Mouse (Mus musculus): ENCODE measurements around the gene C330021F23Rik. TPM values are rescaled to one million over a fixed set of nuclear protein-coding genes. Genes with fewer than 3 reads are reported as not detected.

Gene C330021F23Rik
- polyA plus RNA-seq, 1 experiment: 0.05 TPM

GRCm38 (mm10) chr8:3621199-3621970 is 53.6 kb downstream of the C330021F23Rik start, which contains the start of the genes Xab2 and Pet100:
Xab2 (minus strand) TSS chr8:3621316.
Pet100 (plus strand) TSS chr8:3621548.
- no peaks in the 10 kb centered on the region for H3K27me3 ChIP-seq (ENCODE audit: control insufficient read depth, insufficient read depth, insufficient read length)
- peak; percentile 51 for TF ChIP-seq POLR2AphosphoS2 (IDR thresholded peaks at IDR 0.05; ENCODE audit: insufficient read length, low read depth)
- peak; percentile 84 for TF ChIP-seq SRF (IDR thresholded peaks at IDR 0.05; ENCODE audit: control insufficient read depth, insufficient read length, low read depth)
- no peak for TF ChIP-seq USF1 (IDR thresholded peaks at IDR 0.05; ENCODE audit: low read depth)
- TF ChIP-seq E2F4 (IDR thresholded peaks at IDR 0.05; ENCODE audit: insufficient read depth): peak; percentile 4
- peak; percentile 68 for TF ChIP-seq POLR2A (IDR thresholded peaks at IDR 0.05; ENCODE audit: insufficient read length, low read depth)
- H3K4me2 ChIP-seq (ENCODE audit: low read depth): peak within 1 kb of the TSS; percentile 93
- peak within 1 kb of the TSS; percentile 91 for H3K4me3 ChIP-seq
- H3K79me2 ChIP-seq (ENCODE audit: control insufficient read depth, insufficient read depth): peaks cover 27% of the 10 kb centered on the region
- H3ac ChIP-seq (ENCODE audit: control insufficient read depth, insufficient read length): peak within 1 kb of the TSS; percentile 11
- no peaks in the 10 kb centered on the region for H3K36me3 ChIP-seq (ENCODE audit: control insufficient read depth, insufficient read depth)

DNA sequence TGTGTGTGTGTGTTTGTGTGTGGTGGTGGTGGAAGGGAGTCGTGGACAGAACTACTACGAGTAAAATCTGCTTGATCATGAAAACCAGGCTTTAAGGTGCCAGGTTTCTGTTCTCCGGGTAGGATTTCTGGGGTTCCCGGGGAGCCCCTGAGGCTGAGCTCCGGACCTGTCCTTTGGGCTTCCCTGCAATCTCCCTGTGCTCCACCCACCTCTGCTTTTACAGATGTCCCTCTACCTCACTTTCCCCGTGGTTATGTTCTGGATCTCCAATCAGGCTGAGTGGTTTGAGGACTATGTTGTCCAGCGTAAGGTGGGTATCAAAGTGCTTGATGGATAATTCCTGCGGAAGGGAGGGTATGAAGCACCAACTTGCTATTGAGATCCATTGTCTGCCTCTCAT is 54.3 kb downstream of the C330021F23Rik start:
- Histone ChIP-seq H3K4me3 (peak overlapping the region; percentile 91), H3K79me2 (ENCODE audit: control insufficient read depth, insufficient read depth) (peaks cover 27% of the 10 kb centered on the region), H3K36me3 (ENCODE audit: control insufficient read depth, insufficient read depth) (no peaks in the 10 kb centered on the region), H3K27me3 (ENCODE audit: control insufficient read depth, insufficient read depth, insufficient read length) (no peaks in the 10 kb centered on the region), H3K4me2 (ENCODE audit: low read depth) (peak overlapping the region; percentile 89), H3ac (ENCODE audit: control insufficient read depth, insufficient read length) (no peak overlapping the region)
- TF ChIP-seq POLR2AphosphoS2 (IDR thresholded peaks at IDR 0.05; ENCODE audit: insufficient read length, low read depth) (no peak), MYOD1 (IDR thresholded peaks at IDR 0.05; ENCODE audit: control insufficient read depth in 1 of 3, insufficient read length in 2 of 3, low read depth in 2 of 3) (no peak), E2F4 (IDR thresholded peaks at IDR 0.05; ENCODE audit: insufficient read depth) (no peak), POLR2A (IDR thresholded peaks at IDR 0.05; ENCODE audit: insufficient read length, low read depth) (no peak), TCF12 (IDR thresholded peaks at IDR 0.05; ENCODE audit: insufficient read depth, poor library complexity, severe bottlenecking) (no peak), TCF3 (IDR thresholded peaks at IDR 0.05; ENCODE audit: insufficient read length, low read depth) (no peak), CEBPB (IDR thresholded peaks at IDR 0.05; ENCODE audit: insufficient read depth, poor library complexity, severe bottlenecking) (no peak), MAX (IDR thresholded peaks at IDR 0.05; ENCODE audit: low read depth) (no peak), MYOG (IDR thresholded peaks at IDR 0.05; ENCODE audit: control insufficient read depth in 1 of 3, insufficient read depth in 1 of 3, insufficient read length in 2 of 3, low read depth in 2 of 3) (no peak), SRF (IDR thresholded peaks at IDR 0.05; ENCODE audit: control insufficient read depth, insufficient read length, low read depth) (no peak), USF1 (IDR thresholded peaks at IDR 0.05; ENCODE audit: low read depth) (no peak), REST (IDR thresholded peaks at IDR 0.05; ENCODE audit: insufficient read depth, insufficient read length) (no peak)

DNA sequence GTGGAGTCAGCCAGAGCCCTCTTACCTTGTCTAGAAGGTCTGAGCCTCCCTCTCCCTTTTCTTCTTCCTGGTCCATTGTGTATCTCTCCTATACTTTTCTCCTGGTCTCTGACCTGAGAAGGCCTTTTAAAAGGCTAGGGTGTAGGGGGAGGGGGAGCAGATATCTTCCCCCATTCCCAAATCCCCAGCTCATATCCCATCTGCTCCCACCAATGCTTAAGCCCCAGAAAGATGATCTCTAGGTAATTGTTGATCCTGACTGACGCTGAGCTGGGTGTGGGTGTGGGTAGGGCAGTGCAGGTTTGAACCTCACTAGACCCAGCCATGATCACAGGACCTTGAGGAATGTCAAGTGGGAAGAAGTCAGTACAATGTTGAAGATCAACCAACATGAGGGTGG is 57.7 kb downstream of the C330021F23Rik start, which contains the start of gene Pcp2:
Gene Pcp2, minus strand, starts transcription at position 101 of the 400 bp plus-strand sequence.
- no peak for TF ChIP-seq POLR2AphosphoS2 (IDR thresholded peaks at IDR 0.05; ENCODE audit: insufficient read length, low read depth)
- Histone ChIP-seq H3K36me3 (ENCODE audit: control insufficient read depth, insufficient read depth) (no peaks in the 10 kb centered on the region), H3K4me3 (no peak within 1 kb of the TSS)

DNA sequence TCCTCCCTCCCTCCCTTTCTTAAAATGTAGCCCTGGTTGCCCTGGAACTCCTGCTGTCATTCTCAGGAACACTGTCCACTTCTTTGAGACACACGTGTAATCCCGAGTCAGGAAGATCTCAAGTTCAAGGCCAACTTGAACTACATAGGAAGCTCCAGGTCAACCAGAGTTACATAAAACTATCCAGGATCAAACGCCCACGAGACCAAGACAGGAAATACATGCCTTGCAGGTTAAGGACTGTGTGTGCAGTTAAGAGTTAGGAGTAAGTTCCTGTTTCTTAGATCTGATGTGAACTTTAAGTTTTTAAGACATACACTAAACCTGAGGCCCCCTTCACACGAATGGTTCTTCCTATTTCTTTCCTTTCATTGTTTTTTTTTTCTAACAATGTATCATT is 59.2 kb downstream of the C330021F23Rik start:
- Histone ChIP-seq H3K4me2 (ENCODE audit: low read depth) (no peak overlapping the region), H3ac (ENCODE audit: control insufficient read depth, insufficient read length) (no peak overlapping the region), H3K4me3 (no peak overlapping the region), H3K79me2 (ENCODE audit: control insufficient read depth, insufficient read depth) (no peaks in the 10 kb centered on the region), H3K27me3 (ENCODE audit: control insufficient read depth, insufficient read depth, insufficient read length) (no peaks in the 10 kb centered on the region), H3K36me3 (ENCODE audit: control insufficient read depth, insufficient read depth) (no peaks in the 10 kb centered on the region)
- TF ChIP-seq POLR2AphosphoS2 (IDR thresholded peaks at IDR 0.05; ENCODE audit: insufficient read length, low read depth): no peak
- no peak for TF ChIP-seq MAX (IDR thresholded peaks at IDR 0.05; ENCODE audit: low read depth)
- TF ChIP-seq MYOD1 (IDR thresholded peaks at IDR 0.05; ENCODE audit: control insufficient read depth in 1 of 3, insufficient read length in 2 of 3, low read depth in 2 of 3): no peak
- no peak for TF ChIP-seq USF1 (IDR thresholded peaks at IDR 0.05; ENCODE audit: low read depth)
- TF ChIP-seq TCF12 (IDR thresholded peaks at IDR 0.05; ENCODE audit: insufficient read depth, poor library complexity, severe bottlenecking): no peak
- no peak for TF ChIP-seq REST (IDR thresholded peaks at IDR 0.05; ENCODE audit: insufficient read depth, insufficient read length)
- TF ChIP-seq POLR2A (IDR thresholded peaks at IDR 0.05; ENCODE audit: insufficient read length, low read depth): no peak
- TF ChIP-seq SRF (IDR thresholded peaks at IDR 0.05; ENCODE audit: control insufficient read depth, insufficient read length, low read depth): no peak
- TF ChIP-seq MYOG (IDR thresholded peaks at IDR 0.05; ENCODE audit: control insufficient read depth in 1 of 3, insufficient read depth in 1 of 3, insufficient read length in 2 of 3, low read depth in 2 of 3): no peak
- no peak for TF ChIP-seq E2F4 (IDR thresholded peaks at IDR 0.05; ENCODE audit: insufficient read depth)
- no peak for TF ChIP-seq CEBPB (IDR thresholded peaks at IDR 0.05; ENCODE audit: insufficient read depth, poor library complexity, severe bottlenecking)
- no peak for TF ChIP-seq TCF3 (IDR thresholded peaks at IDR 0.05; ENCODE audit: insufficient read length, low read depth)

More for the DNA sequence above, 57.7 kb downstream of the C330021F23Rik start, which contains the start of gene Pcp2:
- H3K27me3 ChIP-seq (ENCODE audit: control insufficient read depth, insufficient read depth, insufficient read length): no peaks in the 10 kb centered on the region
- peaks cover 11% of the 10 kb centered on the region for H3K79me2 ChIP-seq (ENCODE audit: control insufficient read depth, insufficient read depth)
- H3ac ChIP-seq (ENCODE audit: control insufficient read depth, insufficient read length): no peak within 1 kb of the TSS
- H3K4me2 ChIP-seq (ENCODE audit: low read depth): no peak within 1 kb of the TSS

GRCm38 (mm10) chr8:3628014-3628413 is 60.2 kb downstream of the C330021F23Rik start:
- Histone ChIP-seq H3K79me2 (ENCODE audit: control insufficient read depth, insufficient read depth) (no peaks in the 10 kb centered on the region), H3ac (ENCODE audit: control insufficient read depth, insufficient read length) (no peak overlapping the region), H3K36me3 (ENCODE audit: control insufficient read depth, insufficient read depth) (no peaks in the 10 kb centered on the region), H3K27me3 (ENCODE audit: control insufficient read depth, insufficient read depth, insufficient read length) (no peaks in the 10 kb centered on the region), H3K4me2 (ENCODE audit: low read depth) (no peak overlapping the region), H3K4me3 (no peak overlapping the region)
- TF ChIP-seq TCF3 (IDR thresholded peaks at IDR 0.05; ENCODE audit: insufficient read length, low read depth): no peak
- TF ChIP-seq SRF (IDR thresholded peaks at IDR 0.05; ENCODE audit: control insufficient read depth, insufficient read length, low read depth): no peak
- TF ChIP-seq TCF12 (IDR thresholded peaks at IDR 0.05; ENCODE audit: insufficient read depth, poor library complexity, severe bottlenecking): no peak
- no peak for TF ChIP-seq MAX (IDR thresholded peaks at IDR 0.05; ENCODE audit: low read depth)
- TF ChIP-seq MYOD1 (IDR thresholded peaks at IDR 0.05; ENCODE audit: control insufficient read depth in 1 of 3, insufficient read length in 2 of 3, low read depth in 2 of 3): no peak
- TF ChIP-seq POLR2AphosphoS2 (IDR thresholded peaks at IDR 0.05; ENCODE audit: insufficient read length, low read depth): no peak
- no peak for TF ChIP-seq MYOG (IDR thresholded peaks at IDR 0.05; ENCODE audit: control insufficient read depth in 1 of 3, insufficient read depth in 1 of 3, insufficient read length in 2 of 3, low read depth in 2 of 3)
- TF ChIP-seq POLR2A (IDR thresholded peaks at IDR 0.05; ENCODE audit: insufficient read length, low read depth): no peak
- no peak for TF ChIP-seq E2F4 (IDR thresholded peaks at IDR 0.05; ENCODE audit: insufficient read depth)
- TF ChIP-seq USF1 (IDR thresholded peaks at IDR 0.05; ENCODE audit: low read depth): no peak
- no peak for TF ChIP-seq CEBPB (IDR thresholded peaks at IDR 0.05; ENCODE audit: insufficient read depth, poor library complexity, severe bottlenecking)
- TF ChIP-seq REST (IDR thresholded peaks at IDR 0.05; ENCODE audit: insufficient read depth, insufficient read length): no peak
